Mouse (Mus musculus): ENCODE data around the gene Gys1. TPM values are rescaled to one million over a fixed set of nuclear protein-coding genes. Genes with fewer than 3 reads are reported as not detected.

The Gys1 gene
- polyA plus RNA-seq, 1 experiment from 2014 or later, result 34.8 TPM

GRCm38 (mm10) chr7:45417962-45418492 lies 16.6 kb upstream of the Gys1 start:
- Histone ChIP-seq H3K4me2 (replicated peaks) (no peak overlapping the region), H3K9ac (no peak overlapping the region), H3K9me3 (replicated peaks) (no peaks in the 10 kb centered on the region), H3K4me3 (no peak overlapping the region), H3K4me1 (peaks cover 17% of the 10 kb centered on the region), H3K27me3 (peaks cover 86% of the 10 kb centered on the region), H3K27ac (no peak overlapping the region), H3K36me3 (peaks cover 26% of the 10 kb centered on the region)
- WGBS, result 10% methylated on average over 13 of the region's 13 CpGs
- ATAC-seq (ENCODE audit: low FRiP score), result no peak

- no peak overlapping the region for H3K9ac ChIP-seq
- ATAC-seq (ENCODE audit: low FRiP score), result no peak
- WGBS, result 16% methylated on average over 27 of the region's 27 CpGs
- H3K4me3 ChIP-seq, result no peak overlapping the region
- H3K27ac ChIP-seq, result no peak overlapping the region
- no peak overlapping the region for H3K4me2 ChIP-seq (replicated peaks)
- no peaks in the 10 kb centered on the region for H3K9me3 ChIP-seq (replicated peaks)
- H3K4me1 ChIP-seq, result peaks cover 5% of the 10 kb centered on the region; the same call in 1 of the 2 replicates
- peaks cover 46% of the 10 kb centered on the region for H3K36me3 ChIP-seq
- H3K27me3 ChIP-seq, result peaks cover 66% of the 10 kb centered on the region
These were observed 14.6 kb upstream of the Gys1 start for GRCm38 (mm10) chr7:45419859-45420614.

- Histone ChIP-seq H3K4me2 (replicated peaks) (no peak within 1 kb of the TSS), H3K27me3 (peaks cover 61% of the 10 kb centered on the region), H3K4me3 (no peak within 1 kb of the TSS), H3K36me3 (peaks cover 51% of the 10 kb centered on the region), H3K27ac (no peak within 1 kb of the TSS), H3K9me3 (replicated peaks) (no peaks in the 10 kb centered on the region), H3K9ac (no peak within 1 kb of the TSS), H3K4me1 (peaks cover 5% of the 10 kb centered on the region; the same call in 1 of the 2 replicates)
- ATAC-seq (ENCODE audit: low FRiP score), result no peak
- 58% methylated on average over 6 of the region's 6 CpGs for WGBS
These were observed 14.1 kb upstream of the Gys1 start, which contains the start of gene Lhb for GRCm38 (mm10) chr7:45420615-45420919. TSS of gene Lhb (plus strand) at chr7:45420820.

DNA sequence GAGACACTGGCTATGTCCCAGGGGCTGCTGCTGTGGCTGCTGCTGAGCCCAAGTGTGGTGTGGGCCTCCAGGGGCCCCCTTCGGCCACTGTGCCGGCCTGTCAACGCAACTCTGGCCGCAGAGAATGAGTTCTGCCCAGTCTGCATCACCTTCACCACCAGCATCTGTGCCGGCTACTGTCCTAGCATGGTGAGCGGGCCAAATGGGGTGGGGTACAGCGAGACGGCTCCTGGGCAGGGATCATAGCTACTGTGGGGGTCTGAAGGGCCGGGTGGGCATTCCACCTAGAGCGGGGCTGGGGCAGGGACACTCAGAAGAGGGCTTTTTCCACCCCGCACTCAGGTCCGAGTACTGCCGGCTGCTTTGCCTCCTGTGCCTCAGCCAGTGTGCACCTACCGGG lies 13.4 kb upstream of the Gys1 start:
- H3K4me2 ChIP-seq (replicated peaks), result no peak overlapping the region
- no peak overlapping the region for H3K4me3 ChIP-seq
- H3K36me3 ChIP-seq, result peaks cover 56% of the 10 kb centered on the region
- H3K27me3 ChIP-seq, result peaks cover 54% of the 10 kb centered on the region
- 89% methylated on average over 14 of the region's 14 CpGs for WGBS
- no peaks in the 10 kb centered on the region for H3K9me3 ChIP-seq (replicated peaks)
- no peak overlapping the region for H3K9ac ChIP-seq
- no peak for ATAC-seq (ENCODE audit: low FRiP score)
- H3K27ac ChIP-seq, result no peak overlapping the region
- H3K4me1 ChIP-seq, result peaks cover 5% of the 10 kb centered on the region; the same call in 1 of the 2 replicates

- Histone ChIP-seq H3K36me3 (peaks cover 94% of the 10 kb centered on the region), H3K27ac (no peak overlapping the region), H3K9me3 (replicated peaks) (no peaks in the 10 kb centered on the region), H3K4me3 (no peak overlapping the region), H3K4me1 (0 out of 2 replicates have a peak, but pooled peaks cover 3% of the 10 kb centered on the region), H3K27me3 (peaks cover under 1% of the 10 kb centered on the region), H3K4me2 (replicated peaks) (no peak overlapping the region), H3K9ac (no peak overlapping the region)
- ATAC-seq (ENCODE audit: low FRiP score), result no peak
- 96% methylated on average over 8 of the region's 8 CpGs for WGBS
These were observed 8.1 kb upstream of the Gys1 start for GRCm38 (mm10) chr7:45426556-45426955.

- Histone ChIP-seq H3K4me1 (peaks cover 44% of the 10 kb centered on the region), H3K4me2 (replicated peaks) (peak overlapping the region; percentile 99), H3K27me3 (no peaks in the 10 kb centered on the region), H3K36me3 (peaks cover 33% of the 10 kb centered on the region), H3K9ac (peak overlapping the region; percentile 89), H3K9me3 (replicated peaks) (no peaks in the 10 kb centered on the region), H3K27ac (peak overlapping the region; percentile 92), H3K4me3 (peak overlapping the region; percentile 88)
- ATAC-seq (ENCODE audit: low FRiP score), result no peak; the same call in 1 of the 2 replicates
- 1% methylated on average over 7 of the region's 7 CpGs for WGBS
These were observed 825 bp upstream of the Gys1 start for GRCm38 (mm10) chr7:45433835-45434202.

DNA sequence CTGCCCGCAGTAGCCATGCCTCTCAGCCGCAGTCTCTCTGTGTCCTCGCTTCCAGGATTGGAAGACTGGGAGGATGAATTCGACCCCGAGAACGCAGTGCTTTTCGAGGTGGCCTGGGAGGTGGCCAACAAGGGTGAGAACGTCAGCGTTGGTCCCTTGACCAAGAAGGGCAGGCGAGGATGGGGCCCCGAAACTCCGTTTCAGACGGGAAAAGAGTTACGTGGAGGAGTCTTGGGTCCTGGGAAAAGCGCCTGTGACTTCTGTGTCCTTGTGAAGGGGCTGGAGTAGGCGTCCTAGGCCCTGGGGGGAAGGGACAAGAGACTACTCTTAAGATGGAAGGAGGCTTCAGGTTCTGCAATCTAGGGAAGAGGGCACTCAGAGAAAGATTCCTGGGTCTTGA lies 394 bp downstream of the Gys1 start:
- Histone ChIP-seq H3K4me1 (peaks cover 44% of the 10 kb centered on the region), H3K9me3 (replicated peaks) (no peaks in the 10 kb centered on the region), H3K9ac (peak overlapping the region; percentile 62), H3K4me2 (replicated peaks) (peak overlapping the region; percentile 99), H3K4me3 (peak overlapping the region; percentile 88), H3K27ac (peak overlapping the region; percentile 14; the same call in 1 of the 2 replicates), H3K36me3 (peaks cover 26% of the 10 kb centered on the region), H3K27me3 (no peaks in the 10 kb centered on the region)
- ATAC-seq (ENCODE audit: low FRiP score), result no peak
- WGBS, result 5% methylated on average over 16 of the region's 16 CpGs

DNA sequence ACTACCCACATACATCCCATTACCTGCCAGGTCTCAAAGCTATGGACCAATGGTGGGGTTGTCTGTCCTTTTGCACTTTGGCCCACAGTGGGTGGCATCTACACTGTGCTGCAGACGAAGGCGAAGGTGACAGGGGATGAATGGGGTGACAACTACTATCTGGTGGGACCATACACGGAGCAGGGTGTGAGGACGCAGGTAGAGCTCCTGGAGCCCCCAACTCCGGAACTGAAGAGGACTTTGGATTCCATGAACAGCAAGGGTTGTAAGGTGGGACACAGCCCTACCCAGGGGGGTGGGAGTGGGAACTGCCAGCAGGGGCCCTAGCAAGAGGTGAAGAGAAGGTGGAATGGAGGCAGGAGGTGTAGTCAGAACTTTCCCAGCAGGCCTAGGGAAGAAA lies 1.8 kb downstream of the Gys1 start:
- Histone ChIP-seq H3K4me2 (replicated peaks) (no peak overlapping the region; the same call in 1 of the 2 replicates), H3K36me3 (peaks cover 21% of the 10 kb centered on the region), H3K9me3 (replicated peaks) (no peaks in the 10 kb centered on the region), H3K27ac (no peak overlapping the region), H3K27me3 (no peaks in the 10 kb centered on the region), H3K4me3 (no peak overlapping the region), H3K4me1 (peaks cover 43% of the 10 kb centered on the region), H3K9ac (no peak overlapping the region)
- ATAC-seq (ENCODE audit: low FRiP score), result no peak
- 93% methylated on average over 5 of the region's 5 CpGs for WGBS

GRCm38 (mm10) chr7:45437046-45437445 lies 2.4 kb downstream of the Gys1 start:
- Histone ChIP-seq H3K27ac (no peak overlapping the region), H3K4me3 (no peak overlapping the region), H3K4me2 (replicated peaks) (0 out of 2 replicates have a peak overlapping the region, but pooled peaks have one; percentile 24), H3K9me3 (replicated peaks) (no peaks in the 10 kb centered on the region), H3K36me3 (peaks cover 15% of the 10 kb centered on the region), H3K4me1 (peaks cover 41% of the 10 kb centered on the region), H3K9ac (no peak overlapping the region; the same call in 1 of the 2 replicates), H3K27me3 (no peaks in the 10 kb centered on the region)
- no peak for ATAC-seq (ENCODE audit: low FRiP score)
- 25% methylated on average over 6 of the region's 6 CpGs for WGBS

- no peak within 1 kb of the TSS for H3K4me3 ChIP-seq
- H3K4me2 ChIP-seq (replicated peaks), result peak within 1 kb of the TSS; percentile 24; the same call in 1 of the 2 replicates
- no peaks in the 10 kb centered on the region for H3K27me3 ChIP-seq
- no peak within 1 kb of the TSS; the same call in 1 of the 2 replicates for H3K9ac ChIP-seq
- no peak within 1 kb of the TSS for H3K27ac ChIP-seq
- 28% methylated on average over 19 of the region's 19 CpGs for WGBS
- peaks cover 39% of the 10 kb centered on the region for H3K4me1 ChIP-seq
- no peaks in the 10 kb centered on the region for H3K9me3 ChIP-seq (replicated peaks)
- no peak for ATAC-seq (ENCODE audit: low FRiP score)
- peaks cover 19% of the 10 kb centered on the region for H3K36me3 ChIP-seq
These were observed 3.1 kb downstream of the Gys1 start, which contains the start of gene Ruvbl2 for GRCm38 (mm10) chr7:45437521-45438276. TSS of gene Ruvbl2 (minus strand) at chr7:45438096.

- Histone ChIP-seq H3K9me3 (replicated peaks) (no peaks in the 10 kb centered on the region), H3K4me3 (no peak overlapping the region), H3K4me1 (no peaks in the 10 kb centered on the region; the same call in 1 of the 2 replicates), H3K9ac (no peak overlapping the region), H3K36me3 (peaks cover 52% of the 10 kb centered on the region), H3K27me3 (no peaks in the 10 kb centered on the region), H3K27ac (no peak overlapping the region), H3K4me2 (replicated peaks) (no peak overlapping the region)
- ATAC-seq (ENCODE audit: low FRiP score), result no peak
- WGBS, result 90% methylated on average over 22 of the region's 22 CpGs
These were observed 9.1 kb downstream of the Gys1 start for GRCm38 (mm10) chr7:45443526-45444420.

Data from hindbrain, embryonic 12.5 days (tissue).